Mouse (Mus musculus): Measurements from ENCODE around the gene Bcl2.

DNA sequence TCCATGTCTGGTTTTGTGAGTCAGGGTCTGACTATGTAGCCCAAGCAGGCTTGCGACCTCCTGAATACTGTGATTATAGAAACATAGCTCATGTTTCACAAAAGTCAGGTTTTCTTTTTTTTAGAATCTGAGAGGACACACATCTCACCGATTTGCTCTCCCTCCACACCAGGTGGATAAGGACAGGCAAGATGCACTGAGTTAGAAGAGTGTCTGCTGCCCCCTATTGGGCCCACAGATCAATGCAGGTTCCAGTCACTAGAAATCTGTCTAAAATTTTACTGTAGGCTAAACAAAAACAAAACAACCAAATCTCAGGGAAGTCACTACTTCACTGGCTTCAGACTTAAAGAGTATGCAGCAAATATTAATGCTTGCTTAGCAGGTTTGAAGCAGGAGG lies 21.5 kb upstream of the Bcl2 start:
- TF ChIP-seq POLR2A (IDR thresholded peaks at IDR 0.05; ENCODE audit: extremely low read depth, insufficient read depth, low read length) (no peak), CTCF (IDR thresholded peaks at IDR 0.05; ENCODE audit: extremely low read depth, insufficient read depth, low read length) (peak; percentile 72)
